Mouse (Mus musculus) heart, embryonic 11.5 days (tissue): ENCODE data around the gene Nek4. TPM values are rescaled to one million over a fixed set of nuclear protein-coding genes. Genes with fewer than 3 reads are reported as not detected.

Experiments
- ATAC-seq: fragments of 200-750 bp; cut with Nextera tagmentation; replicated peaks from 2 replicates; pipeline ENCODE4 v1.8.0; 2017; ENCODE audit warnings: moderate library complexity; ENCODE audit not compliant: insufficient number of reproducible peaks, low FRiP score, low TSS enrichment
- H3K27ac ChIP-seq: fragments of 300-500 bp; sonication (generic); 2 replicates; pipeline ENCODE4 v1.5.1; 2014; ENCODE audit warnings: mild to moderate bottlenecking, low read depth, low read length
- H3K27me3 ChIP-seq: fragments of 300-500 bp; sonication (generic); 2 replicates; pipeline ENCODE4 v1.6.1; 2014; ENCODE audit warnings: mild to moderate bottlenecking, low read length, mixed read lengths; ENCODE audit not compliant: control insufficient read depth, insufficient read depth
- H3K36me3 ChIP-seq: fragments of 300-500 bp; sonication (generic); 2 replicates; pipeline ENCODE4 v1.6.1; 2014; ENCODE audit warnings: mild to moderate bottlenecking, low read length, moderate library complexity, mixed read lengths; ENCODE audit not compliant: control insufficient read depth, insufficient read depth
- H3K4me1 ChIP-seq: fragments of 300-500 bp; sonication (generic); 2 replicates; pipeline ENCODE4 v1.6.1; 2014; ENCODE audit warnings: low read length; ENCODE audit not compliant: control insufficient read depth, insufficient read depth
- H3K4me2 ChIP-seq: fragments of 300-500 bp; sonication (generic); 2 replicates; pipeline ENCODE4 v1.6.1; 2014; ENCODE audit warnings: mild to moderate bottlenecking, moderate library complexity
- H3K4me3 ChIP-seq: fragments of 300-500 bp; sonication (generic); 2 replicates; pipeline ENCODE4 v1.5.1; 2014; ENCODE audit warnings: low read depth, low read length
- H3K9ac ChIP-seq: fragments of 300-500 bp; sonication (generic); 2 replicates; pipeline ENCODE4 v1.6.1; 2014; ENCODE audit warnings: mild to moderate bottlenecking, low read depth, low read length, moderate library complexity
- H3K9me3 ChIP-seq: fragments of 300-500 bp; sonication (generic); replicated peaks from 2 replicates; pipeline ENCODE4 v1.6.1; 2016; ENCODE audit warnings: low read length; ENCODE audit not compliant: control insufficient read depth
- WGBS: fragments of 180-500 bp; shearing (Covaris S2); extraction: QIAGEN DNeasy Blood & Tissue Kit; methylation state at CpG from one replicate; pipeline ENCODE4 v1.1.7; 2014; ENCODE audit not compliant: insufficient replicate concordance; 5-methylcytosine and 5-hydroxymethylcytosine counted together
- polyA plus RNA-seq: library from polyadenylated mRNA; unstranded; fragments of >200 nt; fragmentation: Nextera tagmentation; extraction: Ambion mirVana; gene quantifications from 2 replicates; pipeline ENCODE4 v1.2.1, GENCODE M21; 2014

Nek4 gene
- polyA plus RNA-seq, result 4.4 and 5.1 TPM in 2 replicates

DNA sequence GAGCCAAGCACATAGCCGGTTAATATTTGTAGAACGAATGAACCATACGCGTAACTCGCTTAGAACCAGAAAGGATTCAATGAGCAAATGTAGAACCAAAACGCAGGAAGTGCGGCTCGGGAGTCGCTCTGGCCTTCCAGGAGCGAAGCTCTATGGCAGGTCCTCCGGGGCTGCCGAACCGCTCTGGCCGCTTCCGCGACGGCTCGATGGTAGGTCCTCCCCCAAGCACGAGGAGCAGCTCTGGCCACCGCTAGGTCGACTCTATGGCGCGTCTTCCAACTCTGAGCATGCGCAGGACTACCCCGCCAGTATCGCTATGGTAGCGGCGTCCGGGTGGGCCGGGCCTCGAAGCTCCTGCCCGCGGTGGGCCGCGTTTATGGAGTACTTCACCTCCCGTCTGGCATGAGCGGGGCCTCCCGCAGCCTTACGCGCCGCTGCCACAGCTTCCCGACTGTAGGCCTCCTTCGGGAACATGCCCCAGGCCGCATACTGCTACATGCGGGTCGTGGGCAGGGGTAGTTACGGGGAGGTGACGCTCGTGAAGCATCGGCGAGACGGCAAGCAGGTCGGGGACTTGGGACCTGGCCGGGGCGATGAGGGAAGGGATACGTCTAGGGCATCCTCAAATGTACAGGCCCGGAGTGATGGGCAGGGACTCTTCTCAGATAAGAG is at the start of gene Nek4:
Gene Nek4, plus strand, starts transcription at position 224 of the 672 bp plus-strand sequence.
- no peaks in the 10 kb centered on the region for H3K27me3 ChIP-seq
- H3K36me3 ChIP-seq, result no peaks in the 10 kb centered on the region
- peak within 1 kb of the TSS; percentile 66 for H3K4me3 ChIP-seq
- peak within 1 kb of the TSS; percentile 75 for H3K9ac ChIP-seq
- peak within 1 kb of the TSS; percentile 50; the same call in 1 of the 2 replicates for H3K27ac ChIP-seq
- H3K9me3 ChIP-seq, result no peaks in the 10 kb centered on the region
- WGBS, result under 1% methylated on average over 57 of the region's 57 CpGs
- H3K4me2 ChIP-seq, result peak within 1 kb of the TSS; percentile 91
- H3K4me1 ChIP-seq, result peaks cover 2% of the 10 kb centered on the region; the same call in 1 of the 2 replicates
- peak; percentile 97 for ATAC-seq

DNA sequence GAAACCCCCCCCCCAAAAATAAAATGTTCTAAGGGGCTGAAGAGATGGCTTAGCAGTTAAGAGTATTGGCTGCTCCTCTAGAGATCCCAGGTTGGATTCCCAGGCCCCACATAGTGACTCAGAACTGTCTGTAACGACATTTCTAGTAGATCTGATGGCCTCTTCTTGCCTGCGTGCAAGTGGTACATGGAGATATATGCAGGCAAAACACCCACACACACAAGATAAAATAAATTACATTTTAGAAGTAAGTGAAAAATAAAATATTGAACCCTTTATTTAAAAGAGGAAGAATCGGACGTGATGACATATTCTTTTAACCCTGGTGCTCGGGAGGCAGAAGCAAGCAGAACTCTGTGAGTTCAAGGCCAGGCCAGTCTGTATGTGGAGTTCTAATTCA is 48.5 kb upstream of the Nek4 start:
- Histone ChIP-seq H3K27ac (no peak overlapping the region), H3K4me2 (no peak overlapping the region), H3K4me3 (no peak overlapping the region), H3K9ac (no peak overlapping the region), H3K27me3 (no peaks in the 10 kb centered on the region), H3K4me1 (no peaks in the 10 kb centered on the region), H3K9me3 (no peaks in the 10 kb centered on the region), H3K36me3 (no peaks in the 10 kb centered on the region)
- no peak for ATAC-seq
- WGBS, result 86% methylated on average over 5 of the region's 5 CpGs

DNA sequence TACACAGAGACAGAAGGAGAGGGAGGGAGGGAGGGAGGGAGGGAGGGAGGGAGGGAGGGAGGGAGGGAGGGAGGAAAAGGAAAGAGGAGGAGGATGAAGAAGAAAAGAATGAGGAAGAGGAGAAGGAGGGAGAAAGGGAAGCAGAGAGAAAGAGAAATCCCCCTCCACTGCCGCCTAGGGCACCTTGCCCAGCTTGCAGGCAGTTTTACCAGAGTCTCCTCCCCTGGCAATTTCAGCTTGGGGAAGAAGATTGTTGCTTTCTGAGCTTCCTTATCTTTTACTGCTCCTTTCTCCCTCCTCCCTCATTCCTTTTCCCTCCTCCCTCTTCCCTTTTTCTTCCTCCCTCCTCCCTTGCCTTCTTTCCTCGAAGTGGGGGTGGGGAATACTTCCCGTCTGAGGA is 48.1 kb upstream of the Nek4 start:
- no peaks in the 10 kb centered on the region for H3K36me3 ChIP-seq
- 58% methylated on average over 3 of the region's 3 CpGs for WGBS
- H3K4me1 ChIP-seq, result no peaks in the 10 kb centered on the region
- no peaks in the 10 kb centered on the region for H3K9me3 ChIP-seq
- ATAC-seq, result no peak
- H3K4me3 ChIP-seq, result no peak overlapping the region
- H3K27me3 ChIP-seq, result no peaks in the 10 kb centered on the region
- no peak overlapping the region for H3K27ac ChIP-seq
- no peak overlapping the region for H3K9ac ChIP-seq
- no peak overlapping the region for H3K4me2 ChIP-seq

DNA sequence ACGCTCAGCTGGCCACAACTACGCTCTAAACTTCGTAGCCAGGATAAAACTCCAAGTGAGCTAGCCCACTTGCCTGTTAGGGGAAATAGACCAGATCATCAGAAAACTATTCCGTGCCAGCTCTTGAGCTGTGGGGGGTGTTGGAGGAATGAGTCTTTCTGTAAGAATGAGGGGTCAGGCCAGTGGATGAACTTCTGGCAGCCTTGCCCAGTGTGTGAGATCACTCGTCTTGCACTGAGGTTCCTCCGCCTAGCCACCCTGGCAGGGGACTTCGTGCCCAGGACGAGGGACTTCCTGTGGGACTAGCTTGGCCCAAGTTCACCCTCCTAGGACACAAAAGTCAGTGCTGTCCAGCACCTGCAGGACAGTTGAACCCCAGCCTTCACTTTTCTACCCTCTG is 46.9 kb upstream of the Nek4 start:
- Histone ChIP-seq H3K9ac (no peak overlapping the region), H3K27me3 (no peaks in the 10 kb centered on the region), H3K9me3 (no peaks in the 10 kb centered on the region), H3K27ac (no peak overlapping the region), H3K36me3 (no peaks in the 10 kb centered on the region), H3K4me1 (no peaks in the 10 kb centered on the region), H3K4me3 (no peak overlapping the region), H3K4me2 (no peak overlapping the region)
- ATAC-seq, result no peak
- WGBS, result 70% methylated on average over 8 of the region's 8 CpGs

DNA sequence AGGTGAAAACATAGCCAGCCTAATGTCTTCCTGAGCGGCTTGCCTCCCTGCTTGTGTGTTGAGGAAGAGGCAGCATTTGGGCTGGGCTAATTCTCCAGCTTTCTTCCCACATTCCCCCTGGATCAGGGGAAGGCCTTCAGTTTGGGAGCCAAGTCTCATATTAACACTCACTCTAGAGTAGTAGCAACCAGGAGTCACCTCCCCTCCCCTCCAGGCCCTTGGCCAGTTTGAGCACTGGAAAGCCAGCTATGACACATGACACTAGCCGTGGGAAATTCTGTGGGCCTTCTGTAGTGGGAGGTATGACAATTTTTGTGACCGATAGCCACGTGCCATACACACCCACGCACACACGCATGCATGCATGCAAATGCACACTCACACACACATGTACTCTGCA is 45.2 kb upstream of the Nek4 start:
- H3K9ac ChIP-seq, result no peak overlapping the region
- no peaks in the 10 kb centered on the region for H3K4me1 ChIP-seq
- H3K9me3 ChIP-seq, result no peaks in the 10 kb centered on the region
- H3K4me2 ChIP-seq, result no peak overlapping the region
- H3K27ac ChIP-seq, result no peak overlapping the region
- H3K27me3 ChIP-seq, result no peaks in the 10 kb centered on the region
- ATAC-seq, result no peak
- no peak overlapping the region for H3K4me3 ChIP-seq
- no peaks in the 10 kb centered on the region for H3K36me3 ChIP-seq
- 87% methylated on average over 6 of the region's 6 CpGs for WGBS

DNA sequence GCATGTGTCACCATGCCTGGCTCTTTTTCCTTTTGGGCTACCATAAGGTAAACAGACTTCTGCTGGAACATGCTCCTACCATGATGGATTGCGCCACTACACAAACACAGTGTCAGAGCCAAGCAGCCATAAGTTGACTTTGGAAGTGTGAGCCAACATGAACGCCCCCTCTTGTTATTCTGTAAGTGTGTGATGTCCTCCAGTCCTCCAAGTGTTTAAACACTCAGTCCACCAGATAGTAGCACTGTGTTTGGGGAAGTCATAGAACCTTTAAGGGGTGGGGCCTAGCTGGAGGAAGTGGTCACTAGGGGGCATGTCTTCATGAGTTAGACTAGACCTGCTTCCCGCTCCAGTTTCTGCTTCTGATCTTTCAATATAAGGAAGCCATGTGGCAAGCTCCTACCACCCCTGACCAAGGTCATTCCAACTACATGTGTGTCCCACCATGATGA is 43.3 kb upstream of the Nek4 start:
- H3K27me3 ChIP-seq, result no peaks in the 10 kb centered on the region
- 76% methylated on average over 3 of the region's 3 CpGs for WGBS
- no peaks in the 10 kb centered on the region for H3K9me3 ChIP-seq
- H3K36me3 ChIP-seq, result no peaks in the 10 kb centered on the region
- no peak overlapping the region for H3K27ac ChIP-seq
- no peaks in the 10 kb centered on the region for H3K4me1 ChIP-seq
- ATAC-seq, result no peak
- H3K4me2 ChIP-seq, result no peak overlapping the region
- H3K9ac ChIP-seq, result no peak overlapping the region
- no peak overlapping the region for H3K4me3 ChIP-seq

DNA sequence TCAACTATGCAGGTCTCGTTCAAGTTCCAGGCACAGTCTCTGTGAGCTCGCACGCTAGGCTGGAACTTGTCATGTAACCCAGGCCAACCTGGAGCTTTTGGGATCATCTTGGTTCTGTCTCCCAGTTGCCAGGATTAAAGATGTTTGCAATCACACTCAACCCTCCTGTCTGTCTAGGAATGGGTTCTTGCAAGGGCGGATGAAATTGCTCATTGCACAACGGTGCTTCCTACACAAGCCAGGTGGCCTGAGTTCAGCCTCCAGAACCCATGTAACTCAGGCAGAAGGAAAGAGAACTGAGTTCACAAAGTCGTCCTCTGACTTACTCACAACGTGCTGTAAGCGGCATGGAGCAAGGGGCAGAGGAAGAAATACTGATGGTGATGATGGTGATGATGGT is 40.0 kb upstream of the Nek4 start:
- no peak for ATAC-seq
- no peaks in the 10 kb centered on the region for H3K9me3 ChIP-seq
- no peak overlapping the region for H3K4me2 ChIP-seq
- WGBS, result 83% methylated on average over 8 of the region's 8 CpGs
- no peaks in the 10 kb centered on the region for H3K27me3 ChIP-seq
- no peak overlapping the region for H3K4me3 ChIP-seq
- no peak overlapping the region for H3K27ac ChIP-seq
- H3K4me1 ChIP-seq, result no peaks in the 10 kb centered on the region; the same call in 1 of the 2 replicates
- H3K9ac ChIP-seq, result no peak overlapping the region
- H3K36me3 ChIP-seq, result no peaks in the 10 kb centered on the region

DNA sequence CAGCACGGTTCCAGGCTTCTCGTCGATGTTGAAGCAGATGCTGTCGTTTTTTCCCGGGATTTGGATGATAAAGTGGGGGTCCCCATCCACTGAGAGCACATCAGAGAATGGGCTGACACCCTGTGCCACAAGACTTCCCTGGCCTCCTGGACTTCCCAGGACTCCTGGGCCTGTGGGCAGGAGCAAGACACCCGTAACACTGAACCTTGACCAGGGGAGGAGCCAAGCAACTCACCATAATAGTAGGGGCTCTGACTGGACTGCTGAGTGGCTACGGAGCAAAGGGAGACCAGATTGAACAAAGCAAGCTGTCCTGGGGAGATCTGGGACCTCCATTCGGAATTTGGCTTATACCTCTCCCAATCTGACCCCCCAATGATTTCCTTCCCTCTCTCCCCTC is 38.5 kb upstream of the Nek4 start:
- H3K4me2 ChIP-seq, result no peak overlapping the region
- H3K27me3 ChIP-seq, result no peaks in the 10 kb centered on the region
- no peak overlapping the region for H3K27ac ChIP-seq
- no peaks in the 10 kb centered on the region for H3K9me3 ChIP-seq
- no peak overlapping the region for H3K9ac ChIP-seq
- ATAC-seq, result no peak
- WGBS, result 76% methylated on average over 8 of the region's 8 CpGs
- no peak overlapping the region for H3K4me3 ChIP-seq
- no peaks in the 10 kb centered on the region; the same call in 1 of the 2 replicates for H3K4me1 ChIP-seq
- no peaks in the 10 kb centered on the region for H3K36me3 ChIP-seq

DNA sequence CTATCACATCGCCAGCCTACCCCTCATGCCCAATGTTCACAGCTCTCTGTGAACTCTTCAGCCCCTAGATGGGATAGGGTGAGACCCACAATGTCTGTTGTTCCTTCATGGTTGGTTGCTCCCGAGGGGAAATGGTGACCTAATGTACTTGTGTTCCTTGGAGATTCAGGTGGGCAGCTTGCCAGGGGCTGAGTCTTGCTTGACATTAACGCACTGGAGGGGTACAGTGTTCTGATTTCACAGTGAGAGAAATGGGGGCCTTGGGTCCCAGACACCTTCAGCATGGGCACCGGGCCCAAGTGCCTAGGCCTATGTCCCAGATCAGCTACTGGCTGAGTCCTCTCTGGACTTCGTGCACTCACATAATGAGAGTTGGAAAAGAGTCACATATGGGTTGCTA is 37.8 kb upstream of the Nek4 start:
- Histone ChIP-seq H3K4me1 (no peaks in the 10 kb centered on the region; the same call in 1 of the 2 replicates), H3K27ac (no peak overlapping the region), H3K9ac (no peak overlapping the region), H3K4me2 (no peak overlapping the region), H3K27me3 (no peaks in the 10 kb centered on the region), H3K9me3 (no peaks in the 10 kb centered on the region), H3K4me3 (no peak overlapping the region), H3K36me3 (no peaks in the 10 kb centered on the region)
- no peak for ATAC-seq
- 84% methylated on average over 5 of the region's 5 CpGs for WGBS
